Mouse (Mus musculus): Measurements from ENCODE around the gene Gm4779. TPM values are rescaled to one million over a fixed set of nuclear protein-coding genes. Genes with fewer than 3 reads are reported as not detected.
"Not testable (repeated sequence)": the region's sequence is repeated elsewhere in the genome, so short reads cannot be mapped to it uniquely, and the experiment has no call there.

The Gm4779 gene
- total RNA-seq (2021) = under 1 TPM in 1 of 2 experiments, not detected in 1; 0.45 TPM

- no peak for DNase-seq (ENCODE audit: low spot score in 2 of 2)
- intact Hi-C loops (cut with DNase I) = loop anchor here (5.0 kb wide), 1 partner anchor 273 kb away; no protein-coding TSS in a partner anchor
These were observed at the start of gene Gm4779, which contains the start of gene 8030474K03Rik for GRCm38 (mm10) chrX:101794342-101794741. Gene Gm4779, minus strand, starts transcription at chrX:101794423. Gene 8030474K03Rik, plus strand, starts transcription at chrX:101794656.

GRCm38 (mm10) chrX:101819980-101820379 lies 25.8 kb upstream of the Gm4779 start:
- intact Hi-C loops (cut with DNase I) = loop anchor here (10.0 kb wide), 1 partner anchor 245 kb away; no protein-coding TSS in a partner anchor
- not testable (repeated sequence) for DNase-seq (ENCODE audit: low spot score in 2 of 2)

GRCm38 (mm10) chrX:101819163-101819562 lies 24.9 kb upstream of the Gm4779 start:
- intact Hi-C loops (cut with DNase I) = loop anchor here (10.0 kb wide), 1 partner anchor 246 kb away; no protein-coding TSS in a partner anchor
- no peak for DNase-seq (ENCODE audit: low spot score in 2 of 2)

GRCm38 (mm10) chrX:101811750-101812149 lies 17.5 kb upstream of the Gm4779 start:
- no peak for DNase-seq (ENCODE audit: low spot score in 2 of 2)
- intact Hi-C loops (cut with DNase I) = loop anchor here (2.0 to 10.0 kb wide), 2 partner anchors 129 to 253 kb away; no protein-coding TSS in a partner anchor

- intact Hi-C loops (cut with DNase I) = no loop called here
- DNase-seq (ENCODE audit: low spot score in 2 of 2) = no peak
These were observed 11.3 kb upstream of the Gm4779 start for GRCm38 (mm10) chrX:101805512-101805911.

GRCm38 (mm10) chrX:101791551-101791950 lies 2.7 kb downstream of the Gm4779 start:
- peak; percentile 15 to 43 for DNase-seq (ENCODE audit: low spot score in 2 of 2)
- intact Hi-C loops (cut with DNase I) = loop anchor here (5.0 kb wide), 1 partner anchor 276 kb away; no protein-coding TSS in a partner anchor

GRCm38 (mm10) chrX:101772035-101772434 lies 22.2 kb downstream of the Gm4779 start:
- DNase-seq (ENCODE audit: low spot score in 2 of 2) = peak; percentile 23 to 29
- intact Hi-C loops (cut with DNase I) = loop anchor here (5.0 kb wide), 1 partner anchor 95 kb away; no protein-coding TSS in a partner anchor

GRCm38 (mm10) chrX:101770307-101770706 lies 23.9 kb downstream of the Gm4779 start:
- intact Hi-C loops (cut with DNase I) = loop anchor here (5.0 kb wide), 1 partner anchor 93 kb away; no protein-coding TSS in a partner anchor

GRCm38 (mm10) chrX:101769478-101769877 lies 24.7 kb downstream of the Gm4779 start:
- DNase-seq (ENCODE audit: low spot score in 2 of 2) = no peak
- intact Hi-C loops (cut with DNase I) = no loop called here

More at GRCm38 (mm10) chrX:101770307-101770706, 23.9 kb downstream of the Gm4779 start:
- no peak for DNase-seq (ENCODE audit: low spot score in 2 of 2)

GRCm38 (mm10) chrX:101767280-101767679 lies 26.9 kb downstream of the Gm4779 start:
- intact Hi-C loops (cut with DNase I) = no loop called here

GRCm38 (mm10) chrX:101765111-101765510 lies 29.1 kb downstream of the Gm4779 start:
- intact Hi-C loops (cut with DNase I) = no loop called here
- peak; percentile 15 to 17 for DNase-seq (ENCODE audit: low spot score in 2 of 2)

More at GRCm38 (mm10) chrX:101767280-101767679, 26.9 kb downstream of the Gm4779 start:
- no peak for DNase-seq (ENCODE audit: low spot score in 2 of 2)

- no peak for DNase-seq (ENCODE audit: low spot score in 2 of 2)
- intact Hi-C loops (cut with DNase I) = no loop called here
These were observed 29.6 kb downstream of the Gm4779 start for GRCm38 (mm10) chrX:101764621-101765020.

GRCm38 (mm10) chrX:101754478-101754877 lies 39.7 kb downstream of the Gm4779 start:
- peak; percentile 45 to 50 for DNase-seq (ENCODE audit: low spot score in 2 of 2)
- intact Hi-C loops (cut with DNase I) = no loop called here

- intact Hi-C loops (cut with DNase I) = no loop called here
These were observed 44.1 kb downstream of the Gm4779 start for GRCm38 (mm10) chrX:101750144-101750543.

GRCm38 (mm10) chrX:101741064-101741433 lies 53.2 kb downstream of the Gm4779 start:
- DNase-seq (ENCODE audit: low spot score in 2 of 2) = no peak
- intact Hi-C loops (cut with DNase I) = no loop called here

More at GRCm38 (mm10) chrX:101750144-101750543, 44.1 kb downstream of the Gm4779 start:
- no peak for DNase-seq (ENCODE audit: low spot score in 2 of 2)

GRCm38 (mm10) chrX:101740335-101741063 lies 53.7 kb downstream of the Gm4779 start:
- intact Hi-C loops (cut with DNase I) = no loop called here
- peak in 1 of 2 experiments; percentile 19 for DNase-seq (ENCODE audit: low spot score in 2 of 2)

Other genes starting within 250 kb of the Gm4779 start
- gene Ogt, start 154.4 kb downstream of the Gm4779 start, total RNA-seq (2021) = 100 to 1,000 TPM; 171 to 261 TPM
- not detected for gene Cxcr3, start 60.2 kb downstream of the Gm4779 start, total RNA-seq (2021)
- not detected for gene 8030474K03Rik, start 233 bp upstream of the Gm4779 start, total RNA-seq (2021)
- 10 to 100 TPM; 28.7 to 43.0 TPM for gene Nhsl2, start 55.0 kb upstream of the Gm4779 start, total RNA-seq (2021)

Data from left cerebral cortex, postnatal 36 days (tissue).